Mouse (Mus musculus) macrophage (primary cell): ENCODE measurements around the gene Dgkb. TPM values are rescaled to one million over a fixed set of nuclear protein-coding genes. Genes with fewer than 3 reads are reported as not detected.

Experiments
- H3K27ac ChIP-seq: fragments of 350-480 bp; formaldehyde crosslinking; 2 replicates; pipeline ENCODE4 v1.9.0; 2021
- H3K36me3 ChIP-seq: fragments of 350-480 bp; formaldehyde crosslinking; 2 replicates; pipeline ENCODE4 v1.9.0; 2021; ENCODE audit errors: inconsistent target
- H3K4me3 ChIP-seq: fragments of 350-480 bp; formaldehyde crosslinking; 2 replicates; pipeline ENCODE4 v1.9.0; 2021; ENCODE audit errors: inconsistent target
- H3K79me2 ChIP-seq: fragments of 350-480 bp; formaldehyde crosslinking; 2 replicates; pipeline ENCODE4 v1.9.0; 2021; ENCODE audit errors: inconsistent target
- WGBS: methylation state at CpG from one replicate; pipeline ENCODE4 v1.1.7; 2026; ENCODE audit warnings: inconsistent platforms; ENCODE audit not compliant: missing documents; 5-methylcytosine and 5-hydroxymethylcytosine counted together
- polyA plus RNA-seq: library from polyadenylated mRNA; stranded (reverse); fragments of 250-400 nt; gene quantifications from 3 replicates; pipeline ENCODE4 v1.2.4, GENCODE M21; 2018; ENCODE audit warnings: inconsistent platforms

The Dgkb gene
- polyA plus RNA-seq, 1 experiment from 2014 or later = not detected

DNA sequence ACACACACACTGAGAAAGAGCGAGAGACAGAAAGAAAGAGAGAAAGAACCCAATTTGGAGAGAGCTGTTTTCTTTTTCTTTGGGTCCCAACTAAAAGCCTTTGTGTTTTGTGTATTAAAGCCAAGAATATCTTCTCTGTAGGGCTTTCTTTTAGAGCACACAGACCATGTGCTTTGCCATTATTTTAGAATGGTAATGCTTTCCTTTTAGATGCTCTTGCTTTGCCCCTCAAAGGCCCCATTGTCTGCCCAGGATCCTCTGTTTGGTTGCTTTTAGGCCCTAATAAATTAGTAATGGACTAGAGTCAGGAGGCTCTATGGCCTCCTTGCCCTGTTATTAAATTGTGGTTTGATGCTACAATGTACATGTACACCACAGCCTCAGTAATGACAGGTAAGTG is 690.7 kb downstream of the Dgkb start:
- WGBS = 100% methylated on average over 1 of the region's 1 CpGs
- Histone ChIP-seq H3K36me3 (no peaks in the 10 kb centered on the region), H3K79me2 (no peaks in the 10 kb centered on the region), H3K27ac (no peak overlapping the region), H3K4me3 (no peak overlapping the region)

DNA sequence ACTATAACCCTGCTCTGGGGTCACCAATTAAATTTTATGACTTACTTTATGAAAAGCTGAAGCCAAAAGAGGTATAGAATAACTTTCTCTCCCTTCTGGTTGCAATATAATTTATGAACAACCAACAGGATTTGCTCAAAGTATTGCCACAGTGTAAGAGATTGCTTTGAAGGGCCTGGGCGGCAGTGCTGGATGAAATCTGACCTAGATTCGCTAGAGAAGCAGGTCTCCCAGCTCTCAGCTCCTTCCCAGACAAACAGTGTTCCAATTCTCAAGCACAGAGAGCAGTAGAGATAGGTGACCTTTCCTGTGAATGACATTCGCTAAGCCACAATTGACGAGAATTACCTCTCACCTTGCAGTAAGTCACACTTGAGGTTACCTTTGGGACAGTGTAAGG is 727.9 kb downstream of the Dgkb start:
- H3K27ac ChIP-seq = no peak overlapping the region
- WGBS = 82% methylated on average over 4 of the region's 4 CpGs
- no peaks in the 10 kb centered on the region for H3K36me3 ChIP-seq
- no peak overlapping the region for H3K4me3 ChIP-seq
- no peaks in the 10 kb centered on the region for H3K79me2 ChIP-seq

DNA sequence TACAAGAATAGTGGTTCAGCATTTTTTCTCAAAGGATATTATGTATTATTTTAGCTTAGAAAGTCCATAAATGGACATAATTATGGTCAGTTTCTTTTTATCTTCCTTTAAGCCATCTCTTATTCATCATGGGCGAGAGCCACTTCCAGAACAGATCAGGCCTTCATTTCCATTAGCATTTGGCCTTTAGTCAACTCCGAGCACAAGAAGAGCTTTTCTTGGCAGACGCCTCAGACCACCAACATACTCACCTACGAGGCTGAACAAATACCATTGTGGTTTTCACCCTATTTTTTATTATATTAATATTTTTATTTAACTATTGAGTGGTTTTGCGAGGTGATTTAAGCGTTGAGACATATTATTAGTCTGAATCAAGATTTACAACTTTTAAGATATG is 759.6 kb downstream of the Dgkb start:
- 91% methylated on average over 6 of the region's 6 CpGs for WGBS
- no peak overlapping the region for H3K4me3 ChIP-seq
- H3K36me3 ChIP-seq = no peaks in the 10 kb centered on the region

DNA sequence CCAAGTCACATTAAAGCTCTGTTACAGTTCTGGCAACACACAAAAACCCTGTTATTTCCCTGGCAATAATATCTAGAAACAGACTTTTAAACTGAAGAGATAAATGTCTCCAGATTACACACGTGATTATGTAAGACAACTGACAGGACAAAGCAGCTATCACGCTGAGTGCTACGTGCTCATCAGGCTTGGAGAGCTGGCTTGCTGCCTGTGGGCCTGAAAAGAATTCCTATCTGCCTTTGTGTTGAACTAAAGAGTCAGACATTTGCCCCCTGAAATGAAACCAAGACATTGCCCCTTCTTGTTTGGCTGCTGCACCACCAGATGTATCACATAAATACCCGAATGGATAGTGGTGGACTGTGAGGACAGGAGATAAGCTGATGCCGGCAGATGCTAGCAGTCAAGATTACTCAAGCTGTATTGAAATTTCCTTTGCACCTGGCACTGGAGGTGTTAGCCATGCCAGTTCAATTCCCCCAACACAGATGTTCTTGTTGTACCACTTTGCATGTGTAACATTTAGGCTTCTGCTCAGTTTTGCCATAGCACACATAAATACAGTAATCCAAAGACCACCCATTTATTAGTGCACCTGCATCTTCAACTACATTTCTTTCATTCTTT is 761.8 kb downstream of the Dgkb start:
- H3K79me2 ChIP-seq = no peaks in the 10 kb centered on the region
- H3K27ac ChIP-seq = no peak overlapping the region
- no peak overlapping the region for H3K4me3 ChIP-seq
- 91% methylated on average over 5 of the region's 5 CpGs for WGBS
- H3K36me3 ChIP-seq = no peaks in the 10 kb centered on the region

More for the DNA sequence above, 759.6 kb downstream of the Dgkb start:
- Histone ChIP-seq H3K79me2 (no peaks in the 10 kb centered on the region), H3K27ac (no peak overlapping the region)

DNA sequence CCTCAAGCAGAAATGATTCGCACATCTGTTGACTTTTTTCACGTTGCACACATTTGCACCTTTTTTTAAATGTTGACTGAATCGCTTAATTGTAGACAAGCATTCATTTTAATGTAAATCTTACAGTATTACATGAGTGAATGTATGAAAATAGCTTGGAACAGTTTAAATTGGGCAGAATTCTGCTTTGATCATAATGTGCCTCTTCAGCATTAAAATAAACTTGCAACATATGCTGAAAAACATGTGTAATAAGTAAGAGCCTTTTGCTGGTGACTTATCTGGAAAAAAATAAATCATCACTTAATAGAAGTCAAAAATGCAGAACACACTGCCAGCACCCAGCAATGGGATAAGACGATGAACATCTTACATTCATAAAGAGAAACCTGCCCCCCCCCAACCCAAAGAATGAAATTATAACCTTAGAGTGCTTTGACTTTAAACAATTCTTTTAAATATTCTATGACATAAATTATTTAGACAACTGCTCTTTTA is 768.9 kb downstream of the Dgkb start:
- Histone ChIP-seq H3K4me3 (no peak overlapping the region), H3K36me3 (no peaks in the 10 kb centered on the region), H3K27ac (no peak overlapping the region), H3K79me2 (no peaks in the 10 kb centered on the region)
- WGBS = 89% methylated on average over 4 of the region's 4 CpGs

DNA sequence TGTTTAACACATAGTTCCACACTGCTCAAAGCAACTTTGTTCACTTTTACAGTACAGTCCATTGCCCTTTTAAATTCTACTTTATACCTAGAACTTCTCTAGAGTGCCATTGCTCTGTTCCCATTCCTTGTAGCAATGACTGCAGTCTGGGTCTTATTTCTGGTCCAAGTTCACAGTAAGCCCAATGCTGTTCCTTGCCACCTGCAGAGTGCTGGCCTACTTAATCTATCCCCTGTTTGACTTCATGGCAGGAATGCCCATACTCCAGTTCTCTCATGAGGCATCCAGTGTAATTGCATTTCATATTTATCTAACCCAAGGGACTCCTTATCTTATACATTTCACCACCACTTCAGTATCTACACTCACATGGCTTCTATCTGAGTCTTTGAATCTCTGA is 772.4 kb downstream of the Dgkb start:
- Histone ChIP-seq H3K36me3 (no peaks in the 10 kb centered on the region), H3K4me3 (no peak overlapping the region), H3K27ac (no peak overlapping the region), H3K79me2 (no peaks in the 10 kb centered on the region)

DNA sequence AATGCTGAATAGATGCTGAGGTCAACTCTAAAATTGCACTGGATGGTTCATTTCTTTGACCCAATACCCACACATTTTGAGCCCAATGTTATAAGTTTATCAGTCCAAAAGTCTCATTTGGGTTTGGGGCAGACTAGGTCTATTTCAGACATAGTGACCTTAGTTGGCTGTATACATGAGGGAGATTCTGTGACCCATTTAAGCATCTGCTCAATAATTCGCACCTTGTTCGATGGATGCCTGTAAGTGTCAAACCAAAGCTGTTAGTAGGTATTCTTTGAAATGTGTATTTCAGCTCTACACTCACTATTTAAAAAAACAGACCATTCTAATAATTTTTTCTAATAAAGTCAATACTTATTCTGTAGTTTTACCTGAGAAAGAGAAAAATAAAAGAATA is 776.1 kb downstream of the Dgkb start:
- WGBS = 100% methylated on average over 2 of the region's 2 CpGs
- no peak overlapping the region for H3K27ac ChIP-seq
- no peaks in the 10 kb centered on the region for H3K79me2 ChIP-seq
- no peak overlapping the region for H3K4me3 ChIP-seq
- no peaks in the 10 kb centered on the region for H3K36me3 ChIP-seq

DNA sequence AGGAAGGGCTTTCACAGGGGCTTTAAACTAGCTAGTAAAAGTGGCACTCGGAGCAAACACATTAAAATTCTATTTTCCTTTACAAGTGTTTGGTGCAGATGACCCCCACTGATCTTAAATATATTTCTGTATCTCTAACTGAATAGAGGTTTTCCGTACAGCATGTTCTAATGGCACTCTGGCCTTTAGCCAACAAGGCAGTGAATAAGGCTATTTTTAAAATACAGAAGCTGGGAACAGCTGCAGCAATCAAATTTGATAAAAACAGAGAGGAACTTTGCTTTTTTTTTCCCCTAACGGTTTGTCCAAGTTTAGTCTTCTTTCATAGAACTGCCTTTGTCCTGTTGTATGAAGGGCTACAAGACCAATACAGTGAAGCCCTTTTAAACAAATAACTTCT is 776.5 kb downstream of the Dgkb start:
- WGBS = 7% methylated on average over 3 of the region's 3 CpGs
- Histone ChIP-seq H3K79me2 (no peaks in the 10 kb centered on the region), H3K36me3 (no peaks in the 10 kb centered on the region), H3K27ac (no peak overlapping the region), H3K4me3 (no peak overlapping the region)

DNA sequence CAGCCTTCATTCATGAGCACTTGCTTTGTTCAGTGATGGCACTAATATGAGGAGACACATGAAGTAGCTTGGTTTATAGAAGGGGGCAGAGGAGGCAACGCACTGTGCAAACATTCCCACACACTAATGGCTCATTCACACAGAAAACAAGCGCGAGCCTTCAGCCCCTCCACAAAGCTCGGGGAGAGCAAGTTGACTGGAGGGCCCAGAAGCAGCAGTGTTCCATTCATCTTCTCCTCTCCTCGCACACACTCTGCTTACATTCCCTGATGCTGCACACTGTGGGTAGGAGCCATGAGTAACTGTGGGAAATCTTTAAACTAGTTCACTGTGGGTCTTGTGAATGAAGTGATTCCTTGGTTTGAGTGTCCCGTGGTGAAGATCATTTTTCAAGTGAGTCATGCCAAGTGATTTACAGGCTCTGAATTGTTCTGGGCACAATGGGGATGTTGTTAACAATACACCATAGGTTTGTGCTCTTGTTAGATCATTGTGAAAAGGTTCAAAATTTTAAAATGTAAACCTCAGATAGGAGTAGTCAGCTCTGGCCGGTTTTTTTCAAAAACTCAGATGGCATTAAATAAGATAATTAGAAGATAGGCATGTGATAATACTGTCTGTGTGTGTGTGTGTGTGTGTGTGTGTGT is 779.0 kb downstream of the Dgkb start:
- 96% methylated on average over 7 of the region's 7 CpGs for WGBS
- Histone ChIP-seq H3K79me2 (no peaks in the 10 kb centered on the region), H3K27ac (no peak overlapping the region), H3K4me3 (no peak overlapping the region), H3K36me3 (no peaks in the 10 kb centered on the region)

DNA sequence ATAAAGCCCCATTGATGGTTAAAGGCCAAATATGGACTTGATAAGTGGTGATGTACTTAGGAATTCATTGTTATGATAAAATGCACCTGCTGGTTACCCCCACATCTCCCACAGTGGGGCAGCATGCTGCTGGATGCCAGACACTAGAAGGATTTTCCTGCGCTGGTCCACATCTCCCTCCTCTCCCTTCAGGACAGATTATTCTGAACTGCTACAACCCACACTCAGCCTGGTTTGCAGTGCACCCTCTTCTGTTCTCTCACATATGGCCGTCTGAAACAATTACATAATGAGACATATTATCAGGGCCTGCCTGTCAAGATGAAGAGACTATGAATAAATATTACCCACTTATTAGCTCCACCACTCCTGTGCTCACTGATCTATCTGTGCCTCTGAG is 780.6 kb downstream of the Dgkb start:
- no peak overlapping the region for H3K27ac ChIP-seq
- H3K36me3 ChIP-seq = no peaks in the 10 kb centered on the region
- no peak overlapping the region for H3K4me3 ChIP-seq
- WGBS = 91% methylated on average over 2 of the region's 2 CpGs
- H3K79me2 ChIP-seq = no peaks in the 10 kb centered on the region

DNA sequence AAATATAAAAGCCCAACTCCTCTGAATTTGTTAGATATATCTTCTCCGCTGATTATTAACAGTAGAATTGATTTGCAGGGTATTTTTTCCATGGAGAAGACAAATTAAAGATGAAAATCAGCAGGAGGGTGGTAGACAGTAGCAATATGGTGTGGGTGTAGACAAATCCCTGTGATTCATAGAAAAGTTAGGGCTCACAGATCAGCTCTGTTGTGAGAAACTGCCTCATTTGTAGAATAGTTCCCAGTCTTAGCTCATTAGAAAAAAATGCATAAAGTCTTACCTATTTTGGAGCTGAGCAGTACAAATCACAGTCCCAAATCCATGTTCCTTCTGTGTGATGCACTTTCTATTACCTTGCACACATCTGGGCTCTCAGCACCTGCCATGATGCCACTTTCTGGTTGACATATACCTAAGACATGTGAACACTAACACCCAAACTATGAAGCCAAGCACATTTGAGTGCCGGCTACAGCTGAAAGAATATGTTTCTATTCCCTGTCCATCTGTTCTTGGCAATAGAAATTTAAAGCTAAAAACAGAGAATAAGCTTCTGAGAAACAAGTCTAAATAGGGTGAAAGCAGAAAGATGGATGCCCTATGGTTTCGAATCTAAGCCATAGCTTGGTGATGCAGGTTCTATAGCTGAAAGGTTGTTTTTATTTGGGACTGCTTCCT is 782.8 kb downstream of the Dgkb start:
- no peak overlapping the region for H3K27ac ChIP-seq
- no peaks in the 10 kb centered on the region for H3K79me2 ChIP-seq
- H3K36me3 ChIP-seq = no peaks in the 10 kb centered on the region
- H3K4me3 ChIP-seq = no peak overlapping the region
- WGBS = 88% methylated on average over 3 of the region's 3 CpGs

DNA sequence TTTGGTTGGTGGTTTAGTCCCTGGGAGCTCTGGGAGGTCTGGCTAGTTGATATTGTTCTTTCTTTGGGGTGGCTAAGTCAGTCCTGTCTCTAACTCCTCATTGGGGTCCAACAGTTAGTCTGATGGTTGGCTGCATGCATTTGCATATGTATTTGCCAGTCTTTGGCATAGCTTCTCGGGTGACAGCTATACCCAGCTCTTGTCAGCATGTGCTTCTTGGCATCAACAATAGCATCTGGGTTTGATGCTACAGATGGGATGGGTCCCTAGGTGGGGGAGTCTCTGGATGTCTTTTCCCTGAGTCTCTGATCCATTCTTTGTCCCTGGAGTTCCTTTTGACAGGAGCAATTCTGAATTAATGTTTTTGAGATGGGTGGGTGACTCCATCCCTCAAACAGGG is 790.6 kb downstream of the Dgkb start:
- Histone ChIP-seq H3K4me3 (no peak overlapping the region), H3K27ac (no peak overlapping the region), H3K36me3 (no peaks in the 10 kb centered on the region), H3K79me2 (no peaks in the 10 kb centered on the region)
- WGBS = 67% methylated on average over 1 of the region's 1 CpGs

DNA sequence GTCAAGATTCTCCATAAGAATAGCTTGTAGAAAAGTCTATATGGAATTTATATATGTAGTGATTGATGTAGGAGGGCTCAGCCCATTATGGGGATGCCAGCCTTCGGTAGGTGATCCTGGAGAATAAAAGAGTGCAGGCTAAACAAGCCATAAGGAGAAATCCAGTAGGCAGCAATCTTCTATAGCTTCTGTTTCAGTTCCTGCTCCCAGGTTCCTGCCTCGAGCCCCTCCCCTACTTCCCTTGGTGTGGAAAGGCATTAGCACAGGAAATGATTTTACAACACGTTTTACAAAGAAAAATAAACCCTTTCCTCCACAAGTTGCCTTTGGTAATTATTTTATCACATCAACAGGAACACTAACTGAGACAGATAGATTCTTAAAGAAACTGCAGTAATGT is 850.7 kb downstream of the Dgkb start:
- WGBS = 40% methylated on average over 3 of the region's 3 CpGs
- Histone ChIP-seq H3K4me3 (no peak overlapping the region), H3K27ac (no peak overlapping the region), H3K79me2 (no peaks in the 10 kb centered on the region), H3K36me3 (no peaks in the 10 kb centered on the region)
